Mouse (Mus musculus) spleen, postnatal 14 days (tissue): ENCODE results near the gene Sirt7.
A peak's percentile ranks its signal among the peaks of the same experiment; 100 is the strongest.

Experiments used
- DNase-seq, 2 experiments: peaks; one replicate each; pipeline ENCODE4 v3.0.0; 2021 to 2022; ENCODE audit warnings: low spot score in 2 of 2

Sirt7 gene

DNA sequence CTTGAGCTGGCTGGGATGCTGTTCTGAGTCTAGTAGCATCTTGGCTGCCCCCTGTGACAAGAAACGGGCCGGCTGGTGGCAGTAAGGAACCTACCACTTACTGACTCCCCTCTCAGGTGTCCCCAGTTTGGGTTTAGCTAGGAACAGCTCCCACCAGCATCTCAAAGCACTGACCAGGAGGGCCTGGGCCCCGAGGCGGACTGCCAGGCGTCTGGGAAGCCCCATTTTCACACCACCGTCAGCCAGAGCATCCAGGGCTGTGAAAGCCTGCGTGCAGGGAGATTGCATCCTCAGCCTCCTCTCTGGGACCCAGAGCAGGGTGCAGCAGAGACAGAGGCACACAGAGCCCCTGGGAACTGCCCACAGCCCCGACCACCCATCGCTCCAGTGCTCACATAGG, 16.2 kb upstream of the Sirt7 start:
- no peak for DNase-seq

DNA sequence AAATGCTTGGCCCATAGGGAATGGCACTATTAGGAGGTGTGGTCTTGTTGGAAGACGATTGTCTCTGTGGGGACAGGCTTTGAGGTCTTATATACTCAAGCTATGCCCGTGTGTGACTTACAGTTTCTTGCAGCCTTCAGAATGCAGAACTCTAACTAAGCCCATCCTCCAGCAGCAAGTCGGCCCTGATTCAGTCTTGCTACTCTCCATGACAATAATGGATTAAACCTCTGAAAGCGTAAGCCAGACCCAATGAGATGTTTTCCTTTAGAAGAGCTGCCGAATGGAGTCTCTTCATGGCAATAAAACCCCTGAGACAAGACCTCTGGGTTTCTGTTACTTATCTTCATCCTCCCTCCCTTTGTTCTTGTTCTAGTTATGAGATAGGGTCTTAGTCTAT, 9.8 kb upstream of the Sirt7 start:
- no peak for DNase-seq

DNA sequence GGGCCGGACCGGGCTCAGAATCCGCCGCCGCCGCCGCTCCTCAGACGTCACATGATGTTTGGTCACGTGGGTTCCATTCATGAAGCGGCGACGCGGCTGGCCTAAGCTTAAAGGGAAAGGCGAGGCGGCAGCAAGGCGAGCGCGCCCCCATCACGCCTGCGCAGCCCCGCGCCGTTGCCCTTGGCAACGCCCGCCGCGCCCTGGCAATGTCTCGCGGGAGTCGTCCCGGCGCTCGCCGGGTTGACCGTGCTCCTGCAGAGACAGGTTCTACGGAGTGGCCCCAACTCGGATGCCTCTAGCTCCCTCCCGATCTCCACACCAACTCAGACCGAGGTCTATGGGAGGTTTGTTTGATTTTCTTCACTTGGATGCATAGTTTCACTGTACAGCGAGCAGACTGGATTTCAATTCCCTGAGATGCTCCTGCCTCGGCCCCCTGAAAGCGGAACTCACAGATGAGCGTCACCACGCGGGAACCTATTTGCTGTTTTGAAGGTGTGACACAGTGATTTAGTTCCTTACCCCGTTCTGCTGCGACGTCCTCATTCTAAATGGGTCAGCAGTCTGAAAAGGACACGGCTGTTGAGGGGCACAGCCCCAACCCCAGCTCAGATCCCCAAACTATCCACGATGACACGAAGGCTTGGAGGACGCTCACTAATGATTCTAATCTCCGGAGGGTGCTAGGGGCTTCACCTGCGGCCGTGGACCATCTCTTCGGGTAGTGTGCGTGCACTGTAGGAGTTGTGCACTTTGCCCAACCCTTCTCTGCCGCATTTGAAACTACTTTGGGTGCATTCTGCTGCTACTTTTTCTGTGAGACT, 8.7 kb upstream of the Sirt7 start, which contains the start of gene Mafg:
Gene Mafg (minus strand): TSS at position 81 of the 824 bp plus-strand sequence.
- peak; percentile 79 to 85 for DNase-seq

DNA sequence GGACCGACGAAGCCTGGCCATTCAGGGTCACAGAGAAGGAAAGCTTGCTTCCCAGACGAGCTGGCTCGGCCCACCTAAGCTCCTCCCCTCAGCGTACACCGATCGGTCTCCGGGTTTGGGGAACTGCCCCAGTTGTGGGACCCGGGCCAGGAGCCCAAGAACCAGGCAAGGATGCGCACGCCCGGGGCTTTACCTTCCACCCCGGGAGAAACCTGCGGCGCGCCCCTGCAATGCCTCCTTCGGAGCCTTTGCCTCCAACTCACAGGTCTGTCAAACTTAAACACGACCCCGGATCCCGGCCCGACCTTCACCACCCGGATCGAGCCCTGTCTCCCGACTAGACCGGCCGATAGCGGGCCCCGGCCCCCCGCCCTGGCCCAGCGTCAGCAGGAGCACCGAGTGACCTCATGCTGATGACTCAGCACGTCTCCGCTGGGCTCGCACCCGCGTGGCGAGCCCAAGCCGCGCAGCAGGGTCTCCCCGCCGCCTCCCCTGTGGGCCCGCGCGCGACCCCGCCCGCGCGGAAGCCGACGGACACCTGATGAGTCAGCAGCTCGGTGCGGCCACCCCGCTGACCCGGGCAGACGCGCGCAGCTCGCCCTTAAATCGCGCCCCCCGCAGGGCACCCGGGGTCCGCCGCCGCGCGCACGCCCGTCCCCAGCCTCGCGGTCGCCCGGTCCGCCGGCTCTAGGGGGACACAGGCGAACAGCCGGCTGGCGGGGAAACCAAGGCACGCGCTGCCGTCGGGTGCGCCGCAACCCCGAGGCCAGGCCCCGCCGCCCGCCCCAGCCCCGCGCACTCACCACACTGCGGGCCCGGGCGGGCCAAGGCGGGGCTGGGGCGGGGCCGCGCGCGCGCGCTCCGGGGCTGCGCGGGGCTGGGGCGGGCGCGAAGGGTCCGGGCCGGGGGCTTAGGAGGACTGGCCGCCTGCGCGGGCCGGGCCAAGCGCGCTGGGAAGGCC, 7.8 kb upstream of the Sirt7 start:
- peak; percentile 60 to 70 for DNase-seq

DNA sequence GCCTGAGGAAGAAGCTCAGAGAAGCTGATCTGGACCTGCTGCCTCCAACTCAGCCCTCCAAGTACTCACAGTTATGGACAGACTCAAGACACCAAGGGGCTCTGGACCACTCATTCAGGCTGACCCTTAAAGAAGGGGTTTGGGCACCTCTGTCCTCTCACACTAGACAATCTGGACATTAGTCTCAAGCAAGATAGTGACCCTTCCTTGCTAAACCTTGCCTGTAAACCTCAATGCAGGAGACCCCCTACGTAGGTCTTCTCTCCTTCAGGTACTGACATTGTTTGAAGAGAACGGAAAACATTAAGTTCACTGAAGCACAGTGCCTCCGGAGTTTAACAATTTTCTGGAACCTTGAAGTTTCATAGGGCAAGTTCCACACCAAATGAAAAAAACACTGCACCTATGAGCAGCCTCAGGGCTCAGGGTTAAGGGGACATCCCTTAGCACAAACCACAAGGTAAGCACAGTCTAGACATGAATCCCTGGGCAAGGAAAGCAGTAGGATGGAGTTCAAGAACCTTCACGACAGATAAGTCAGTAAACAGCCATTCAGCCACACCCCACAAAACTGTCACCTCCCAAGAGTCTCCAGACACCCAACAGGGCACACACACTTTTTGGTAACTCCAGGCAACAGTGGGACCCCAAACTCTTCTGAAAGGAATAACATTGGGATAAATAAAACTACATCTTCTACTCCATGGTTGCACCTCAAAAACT, 6.8 kb upstream of the Sirt7 start:
- no peak for DNase-seq

DNA sequence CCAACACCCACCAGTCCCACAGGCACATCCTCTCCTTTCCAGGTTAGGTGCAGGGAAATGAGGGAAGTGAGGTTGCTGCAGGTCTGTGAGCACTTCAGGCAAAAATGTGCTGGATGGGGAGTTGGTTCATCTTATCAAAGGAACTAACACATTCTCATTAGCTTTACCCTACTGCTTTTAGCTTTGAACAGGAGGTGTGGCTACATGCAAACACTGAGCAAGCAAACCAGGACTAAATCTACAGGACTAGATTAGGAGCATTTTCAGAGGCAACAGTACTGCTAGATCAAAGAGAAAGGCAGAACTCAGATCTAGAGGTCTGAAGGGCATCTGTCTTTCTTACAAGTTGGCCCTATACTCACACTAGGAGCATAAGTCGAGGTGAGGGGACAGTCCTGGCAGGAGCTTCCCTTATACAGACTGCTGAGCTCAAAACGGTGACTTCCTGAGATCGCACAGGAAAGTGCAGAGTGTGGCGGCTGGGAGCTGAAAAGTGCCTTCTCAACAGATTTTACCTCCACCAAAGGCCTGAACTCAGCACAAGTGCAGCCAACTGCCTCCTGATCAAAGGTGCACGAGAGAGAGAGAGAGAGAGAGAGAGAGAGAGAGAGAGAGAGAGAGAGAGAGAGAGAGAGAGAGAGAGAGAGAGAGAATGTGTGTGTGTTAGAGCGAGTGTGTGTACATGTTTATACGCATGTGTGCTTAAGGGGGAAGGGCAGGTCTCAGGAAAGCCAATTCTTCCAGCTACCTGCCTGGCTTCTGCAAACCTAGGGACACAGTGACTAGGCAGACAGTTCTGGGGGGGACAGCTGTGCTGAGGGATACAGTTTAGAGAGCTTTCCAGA, 6.1 kb upstream of the Sirt7 start:
- DNase-seq = no peak

DNA sequence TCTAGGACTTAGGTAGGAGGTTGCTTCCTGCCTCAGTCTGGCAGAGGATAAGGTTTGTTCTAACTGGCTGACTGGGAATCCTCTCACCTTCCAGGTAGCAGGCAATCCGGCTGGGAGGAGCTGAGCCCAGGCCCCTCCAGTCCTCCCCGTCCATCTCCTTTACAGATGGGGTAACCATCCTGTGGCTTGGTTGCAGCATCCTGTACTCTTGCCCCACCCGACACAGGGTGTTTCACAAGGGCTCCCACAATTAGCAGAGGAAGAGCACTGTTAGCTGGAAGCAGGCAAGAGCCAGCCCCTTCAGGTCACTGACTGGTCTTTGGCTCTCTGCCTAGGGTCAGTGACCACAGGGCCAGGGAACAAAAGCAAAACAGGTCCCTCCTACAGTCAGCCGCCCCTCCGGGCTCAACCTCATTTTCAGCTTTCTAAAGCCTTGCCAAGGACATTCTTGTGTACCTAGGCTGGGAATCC, 5.4 kb upstream of the Sirt7 start:
- DNase-seq = peak in 1 of 2 experiments; percentile 46

DNA sequence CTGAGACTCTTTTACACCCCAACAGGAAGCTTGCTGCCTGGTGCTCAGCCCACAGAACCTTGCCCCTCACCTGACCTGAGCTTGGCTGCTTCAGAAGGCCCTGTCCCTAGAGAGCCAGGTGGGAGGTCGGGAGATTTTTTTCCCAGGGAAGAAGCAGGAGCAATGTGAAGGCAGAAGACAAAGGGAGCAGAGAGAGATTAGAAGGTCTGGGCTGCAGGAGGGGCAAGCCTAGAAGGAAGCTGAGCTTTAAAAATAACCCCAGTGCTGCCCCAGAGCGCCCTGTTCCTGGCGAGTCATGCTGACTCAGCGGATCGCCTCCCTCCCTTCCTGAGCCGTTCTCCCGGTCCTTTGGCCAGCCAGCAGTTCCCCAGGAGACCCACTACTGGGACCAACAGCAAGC, 4.9 kb upstream of the Sirt7 start:
- DNase-seq = peak; percentile 70 to 73

DNA sequence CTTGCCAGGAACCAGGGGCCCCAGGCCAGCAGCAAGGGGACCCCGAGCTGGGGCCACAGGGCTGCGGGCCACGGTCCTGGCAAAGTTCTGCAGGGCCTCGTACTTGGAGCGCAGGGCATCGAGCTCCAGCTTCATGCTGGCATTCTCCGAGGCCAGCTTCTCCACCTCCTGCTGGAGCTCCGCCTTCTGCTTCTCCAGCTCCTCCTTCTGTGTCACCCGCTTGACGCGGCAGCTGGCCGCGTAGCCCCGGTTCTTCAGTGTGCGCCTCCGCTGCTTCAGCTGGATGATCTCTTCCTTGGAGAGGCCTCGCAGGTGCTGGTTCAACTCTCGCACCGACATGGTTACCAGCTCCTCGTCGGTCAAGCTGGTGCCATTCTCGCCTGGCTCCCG, 4.3 kb upstream of the Sirt7 start:
- DNase-seq = peak; percentile 60 to 68

DNA sequence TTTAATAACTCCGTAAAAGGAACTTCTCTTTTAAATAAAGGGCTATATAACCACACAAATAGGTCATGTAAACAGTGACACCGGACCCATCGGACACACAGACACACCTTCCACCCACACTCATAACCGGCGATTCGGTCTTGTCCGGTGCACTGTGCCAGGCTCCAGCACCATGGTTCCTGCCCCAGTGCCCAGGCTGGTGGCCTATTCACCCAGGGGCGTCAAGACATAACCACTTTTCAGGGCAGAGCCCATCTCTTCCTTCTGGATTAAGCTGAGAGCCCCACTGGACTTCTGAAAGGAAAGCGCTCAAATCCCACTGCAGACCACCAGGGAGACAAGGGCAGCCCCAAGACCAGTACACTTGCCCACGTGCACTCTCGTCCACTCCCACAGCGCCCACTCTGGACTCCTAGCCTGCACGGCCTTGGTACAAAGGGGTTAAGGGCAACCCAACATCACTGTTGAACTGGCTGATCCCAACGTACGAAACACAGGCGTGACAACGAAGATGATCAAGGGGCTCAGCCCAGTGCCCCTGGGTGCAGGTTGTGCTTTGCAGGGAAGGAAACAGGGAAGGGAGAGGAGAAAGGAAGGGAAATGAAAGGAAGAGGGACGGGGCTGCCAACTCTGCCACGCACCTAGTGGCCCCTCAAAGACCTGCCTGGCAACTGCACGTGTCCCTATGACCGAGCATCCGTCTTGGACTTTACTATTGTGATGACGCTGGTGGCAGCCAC, 3.7 kb upstream of the Sirt7 start:
- DNase-seq = no peak

DNA sequence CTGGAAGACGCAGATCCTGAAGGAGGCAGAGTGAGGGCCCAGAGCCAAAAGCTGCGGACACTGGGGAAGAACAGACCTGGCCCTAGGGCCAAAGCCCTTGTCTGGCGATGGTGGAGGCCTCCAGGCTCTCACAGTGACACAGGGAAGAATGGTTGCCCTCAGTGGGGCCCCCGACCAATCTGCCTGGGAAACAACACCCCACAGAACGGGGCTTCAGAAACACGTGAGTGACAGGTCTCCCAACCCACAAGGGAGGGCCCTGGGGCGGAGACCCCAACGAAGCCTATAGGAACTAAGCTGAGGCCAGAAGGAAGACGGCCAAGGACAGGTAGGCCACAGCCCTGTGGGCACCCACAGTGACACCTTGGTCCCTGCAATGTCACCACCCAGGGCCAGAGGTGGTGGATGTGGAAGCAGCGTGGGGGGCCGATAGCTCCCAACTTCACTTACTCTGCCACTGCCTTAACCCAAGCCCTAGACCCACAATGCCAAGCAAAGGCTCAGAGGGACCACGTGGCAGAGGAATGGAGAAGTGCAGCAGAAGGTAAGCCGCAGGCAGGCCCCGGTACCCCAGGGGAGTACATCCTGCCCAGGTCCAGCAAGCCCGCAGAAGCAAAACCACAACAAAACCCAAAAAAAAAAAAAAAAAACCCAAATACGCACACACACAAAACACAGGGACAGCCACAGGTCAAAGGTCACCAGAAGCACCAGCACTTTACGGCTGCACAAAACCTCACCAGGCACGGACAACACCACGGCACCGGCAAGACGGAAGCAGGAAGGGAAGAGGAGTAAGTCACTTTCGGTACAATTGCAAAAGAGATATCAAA, 2.6 kb upstream of the Sirt7 start:
- peak in 1 of 2 experiments; percentile 50 for DNase-seq

DNA sequence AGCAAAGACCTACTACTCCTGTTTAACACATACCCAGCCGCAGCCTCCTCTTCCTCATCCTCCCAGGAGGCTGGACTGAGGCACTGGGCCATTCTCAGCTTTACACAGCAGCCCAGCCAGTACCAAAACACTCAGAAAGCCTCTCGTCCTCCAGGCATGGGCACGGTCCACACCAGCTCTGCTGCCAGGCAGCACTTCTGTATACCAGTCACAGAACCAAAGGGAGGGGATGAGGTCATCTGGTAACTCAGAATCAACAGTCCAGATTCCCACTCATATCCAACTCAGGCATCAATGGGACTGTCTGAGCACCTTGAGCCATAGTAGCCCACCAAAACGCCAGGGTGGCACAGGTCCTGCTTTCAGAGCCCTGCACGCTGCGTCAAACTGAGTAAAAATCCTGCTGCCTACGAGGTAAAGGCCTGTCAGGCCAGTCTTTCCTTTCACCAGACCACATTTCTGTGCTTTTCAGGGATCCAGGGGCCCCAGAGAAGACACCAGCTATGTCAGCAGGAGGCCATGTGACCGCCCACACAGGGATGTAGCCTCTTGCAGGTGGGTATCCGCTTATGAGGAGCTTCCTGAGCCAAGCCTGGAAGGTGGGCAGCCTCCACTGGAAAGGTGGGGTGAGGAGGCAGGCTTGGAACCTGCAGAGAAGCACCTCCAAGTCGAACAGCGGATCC, 1.9 kb upstream of the Sirt7 start:
- no peak for DNase-seq

DNA sequence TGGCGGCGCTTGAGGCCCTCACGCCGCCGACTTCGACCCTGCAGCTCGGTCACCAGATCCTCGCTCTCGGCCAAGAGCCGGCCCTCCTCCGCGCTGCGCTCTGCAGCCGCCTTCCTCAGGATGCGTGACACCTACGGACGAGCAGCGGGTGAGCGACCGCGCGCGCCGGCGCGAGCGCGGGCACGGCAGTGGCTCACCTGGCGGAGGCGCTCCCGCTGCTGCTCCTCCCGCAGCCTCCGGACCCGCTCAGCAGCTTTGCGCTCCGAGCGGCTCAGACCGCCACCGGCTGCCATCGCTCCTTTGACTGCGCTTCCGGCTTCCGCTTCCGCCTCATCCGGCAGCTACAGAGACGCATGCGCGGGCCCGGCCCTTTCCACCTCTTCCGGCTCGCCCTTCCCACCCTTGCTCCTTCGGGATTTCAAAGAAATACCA, 344 bp downstream of the Sirt7 start:
- DNase-seq = peak; percentile 74 to 78

DNA sequence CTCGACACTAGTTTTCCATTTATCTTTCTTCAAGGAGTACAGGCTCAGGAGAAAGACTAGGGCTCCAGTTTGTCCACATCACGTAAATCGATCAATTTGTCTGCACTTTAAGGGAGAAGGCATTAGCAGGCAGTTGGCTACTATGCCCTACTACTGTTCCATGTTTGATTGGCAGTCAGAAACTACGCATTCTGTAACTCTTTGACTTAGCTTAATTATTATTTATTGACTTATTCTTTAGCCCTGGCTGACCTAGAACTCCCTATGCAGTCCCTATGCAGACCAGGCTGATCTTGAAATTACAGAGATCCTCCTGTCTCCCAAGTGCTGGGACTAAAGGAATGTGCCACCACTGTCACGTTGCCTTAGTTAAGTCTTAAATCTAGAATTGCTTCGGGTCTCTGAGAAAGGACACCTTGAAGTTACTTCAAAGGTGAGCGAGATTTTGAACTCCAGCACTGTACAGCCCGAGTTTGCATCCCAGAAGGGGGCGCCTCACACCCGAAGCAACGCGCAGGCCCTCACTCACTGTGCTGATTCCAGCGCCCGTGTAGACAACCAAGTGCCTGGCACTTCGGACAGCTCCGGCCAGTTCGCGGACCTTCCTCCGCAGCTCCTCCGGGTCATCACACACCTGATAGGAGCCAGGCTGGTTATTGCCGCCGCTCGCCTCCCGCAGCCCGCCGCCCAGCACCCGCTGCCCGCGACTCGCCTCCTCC, 920 bp downstream of the Sirt7 start:
- peak; percentile 71 to 77 for DNase-seq

DNA sequence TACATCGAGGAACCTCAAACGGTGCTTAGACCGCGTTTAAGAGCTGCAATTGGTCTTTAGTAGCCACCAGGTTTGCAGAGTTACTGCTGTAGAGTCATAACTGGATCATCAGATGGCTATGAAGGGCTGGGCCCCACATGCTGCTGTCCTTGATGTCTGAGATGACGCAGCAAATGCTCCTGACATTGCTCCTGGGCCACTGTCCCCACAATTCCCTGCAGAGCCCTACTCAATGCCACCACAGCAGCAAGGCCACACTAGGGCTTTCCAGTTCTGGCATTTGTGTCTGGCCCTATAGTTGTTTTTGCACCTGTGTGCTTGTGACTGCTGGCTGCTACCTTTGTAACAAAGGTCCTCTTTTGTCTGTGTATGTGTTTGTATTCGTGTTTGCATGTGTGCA, 2.2 kb downstream of the Sirt7 start:
- no peak for DNase-seq

DNA sequence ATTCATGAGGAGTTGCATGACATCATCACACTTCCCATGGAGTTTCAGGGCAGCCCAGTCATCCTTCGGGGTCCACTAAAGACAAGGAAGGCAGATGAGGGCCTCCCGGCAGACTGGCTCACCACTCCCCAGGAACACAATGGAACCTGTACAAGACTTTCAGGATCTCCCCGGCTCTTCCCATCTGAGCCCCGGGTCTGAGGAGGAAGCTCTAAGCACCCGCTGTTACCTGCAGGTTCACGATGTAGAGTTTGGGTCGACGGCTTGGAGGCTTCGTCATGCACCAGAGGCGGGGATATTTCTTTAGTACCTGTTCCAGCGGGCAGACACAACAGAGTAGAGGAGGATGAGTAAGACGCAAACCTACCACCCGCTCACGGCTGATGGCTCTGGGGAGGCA, 4.8 kb downstream of the Sirt7 start:
- DNase-seq = no peak

DNA sequence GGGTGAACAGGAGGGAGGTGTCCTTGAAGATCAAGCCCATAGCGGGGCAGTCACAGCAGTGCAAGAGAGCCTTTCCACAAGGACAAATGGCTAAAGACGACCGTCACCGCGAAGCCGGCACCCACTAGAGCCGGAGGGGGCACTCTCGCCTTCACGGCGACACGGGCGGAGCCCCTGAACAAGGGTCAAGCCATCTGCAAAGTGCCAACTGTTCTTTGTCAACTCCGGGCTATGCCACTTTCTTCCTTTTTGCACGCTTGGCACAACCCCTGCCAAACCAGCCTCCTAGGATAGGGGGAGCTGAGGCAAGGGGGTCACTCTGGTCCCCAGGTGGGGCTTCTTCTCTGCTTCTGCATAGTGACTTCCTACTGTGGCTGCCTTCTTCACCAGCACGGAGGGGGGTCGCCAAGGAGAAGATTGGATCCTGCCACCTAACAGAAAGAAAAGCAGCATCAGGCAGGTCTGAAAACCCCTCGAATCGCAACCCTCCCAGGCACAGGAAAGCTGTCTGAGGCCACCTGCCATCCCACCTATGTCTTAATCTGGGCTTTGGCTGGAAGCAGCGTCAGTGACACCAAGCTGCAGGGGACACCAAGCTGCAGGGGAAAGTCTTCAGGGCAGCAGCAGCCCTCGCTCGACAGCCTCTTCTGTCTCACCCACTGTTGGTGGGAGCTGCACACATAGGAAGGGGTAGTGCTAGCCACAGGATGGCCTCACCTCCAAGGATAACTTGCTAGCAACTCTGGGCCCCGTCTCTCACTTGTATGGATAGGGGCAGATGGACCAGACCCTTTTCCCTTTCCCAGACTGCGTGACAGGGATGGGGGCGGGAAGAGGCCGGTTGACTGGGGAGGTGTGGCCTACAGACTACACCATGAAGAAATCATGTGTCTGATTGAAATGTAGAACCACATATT, 6.2 kb downstream of the Sirt7 start:
- DNase-seq = no peak
